Mouse (Mus musculus) forebrain, embryonic 13.5 days (tissue): ENCODE data around the gene Arvcf. TPM values are rescaled to one million over a fixed set of nuclear protein-coding genes. Genes with fewer than 3 reads are reported as not detected.

ENCODE experiments used
- ATAC-seq: fragments of 200-750 bp; cut with Nextera tagmentation; 2 replicates; pipeline ENCODE4 v1.8.0; 2017
- H3K27ac ChIP-seq: fragments of 300-500 bp; sonication (generic); 2 replicates; pipeline ENCODE4 v1.5.1; 2015; ENCODE audit warnings: inconsistent platforms, mild to moderate bottlenecking, moderate library complexity
- H3K27me3 ChIP-seq: fragments of 300-500 bp; sonication (generic); 2 replicates; pipeline ENCODE4 v1.6.1; 2015; ENCODE audit warnings: mild to moderate bottlenecking, inconsistent platforms
- H3K36me3 ChIP-seq: fragments of 300-500 bp; sonication (generic); 2 replicates; pipeline ENCODE4 v1.6.1; 2015; ENCODE audit warnings: mild to moderate bottlenecking, inconsistent platforms; ENCODE audit not compliant: poor library complexity, severe bottlenecking
- H3K4me1 ChIP-seq: fragments of 300-500 bp; sonication (generic); 2 replicates; pipeline ENCODE4 v1.6.1; 2015; ENCODE audit warnings: inconsistent platforms
- H3K4me2 ChIP-seq: fragments of 300-500 bp; sonication (generic); 2 replicates; pipeline ENCODE4 v1.6.1; 2015; ENCODE audit warnings: inconsistent platforms, mild to moderate bottlenecking, moderate library complexity
- H3K4me3 ChIP-seq: fragments of 300-500 bp; sonication (generic); 2 replicates; pipeline ENCODE4 v1.5.1; 2015; ENCODE audit warnings: mild to moderate bottlenecking, inconsistent platforms
- H3K9ac ChIP-seq: fragments of 300-500 bp; sonication (generic); 2 replicates; pipeline ENCODE4 v1.6.1; 2015; ENCODE audit warnings: mild to moderate bottlenecking, inconsistent platforms
- H3K9me3 ChIP-seq: fragments of 300-500 bp; sonication (generic); replicated peaks from 2 replicates; pipeline ENCODE4 v1.6.1; 2016; ENCODE audit warnings: inconsistent platforms
- WGBS: fragments of 180-500 bp; shearing (Covaris S2); methylation state at CpG from one replicate; pipeline ENCODE4 v1.1.7; 2015; 5-methylcytosine and 5-hydroxymethylcytosine counted together
- polyA plus RNA-seq: library from polyadenylated mRNA; unstranded; fragments of >200 nt; fragmentation: Nextera tagmentation; extraction: Ambion mirVana; gene quantifications from 2 replicates; pipeline ENCODE4 v1.2.1, GENCODE M21; 2015

Gene Arvcf
- polyA plus RNA-seq, 1 experiment from 2014 or later = 77.2 TPM

DNA sequence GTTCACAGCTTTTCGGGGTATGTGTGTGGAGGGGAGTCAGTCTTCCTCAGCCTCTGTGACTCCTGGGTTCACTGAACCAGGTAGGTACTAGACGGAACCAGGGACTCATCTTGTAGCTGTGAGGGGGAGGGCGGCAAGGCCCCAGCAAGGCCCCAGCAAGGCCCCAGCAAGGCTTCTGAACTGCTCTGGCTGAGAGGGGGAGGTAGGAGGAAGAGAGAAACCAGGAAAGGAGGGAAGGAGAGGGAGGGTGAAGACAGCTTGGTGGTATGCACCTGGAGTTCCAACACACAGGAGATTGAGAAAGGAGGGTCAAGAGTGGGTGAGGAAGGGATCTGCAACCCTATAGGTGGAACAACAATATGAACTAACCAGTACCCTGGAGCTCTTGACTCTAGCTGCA, 68.9 kb downstream of the Arvcf start:
- Histone ChIP-seq H3K36me3 (peaks cover 17% of the 10 kb centered on the region), H3K9ac (no peak overlapping the region), H3K4me2 (no peak overlapping the region), H3K9me3 (no peaks in the 10 kb centered on the region), H3K27me3 (no peaks in the 10 kb centered on the region), H3K4me3 (no peak overlapping the region), H3K4me1 (peaks cover 1% of the 10 kb centered on the region), H3K27ac (no peak overlapping the region)
- 87% methylated on average over 3 of the region's 3 CpGs for WGBS
- ATAC-seq = no peak

DNA sequence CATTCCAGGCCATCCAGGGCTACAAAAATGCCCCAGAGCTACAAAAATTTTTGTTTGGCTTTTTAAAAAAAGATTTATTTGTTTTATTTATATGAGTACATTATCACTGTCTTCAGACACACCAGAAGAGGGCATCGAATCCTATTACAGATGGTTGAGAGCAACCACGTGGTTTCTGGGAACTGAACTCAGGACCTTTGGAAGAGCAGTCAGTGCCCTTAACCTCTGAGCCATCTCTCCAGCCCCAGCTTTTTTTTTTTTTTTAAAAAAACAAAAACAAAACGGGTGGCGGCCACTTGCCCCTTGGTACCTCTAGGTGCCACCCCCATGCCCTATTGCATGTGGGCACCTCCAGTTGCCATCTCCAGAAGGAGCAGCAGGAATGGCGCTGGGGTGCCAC, 69.5 kb downstream of the Arvcf start:
- no peak overlapping the region for H3K27ac ChIP-seq
- H3K9me3 ChIP-seq = no peaks in the 10 kb centered on the region
- H3K36me3 ChIP-seq = peaks cover 15% of the 10 kb centered on the region
- WGBS = 92% methylated on average over 5 of the region's 5 CpGs
- H3K4me3 ChIP-seq = no peak overlapping the region
- H3K4me1 ChIP-seq = no peaks in the 10 kb centered on the region
- no peak for ATAC-seq
- no peaks in the 10 kb centered on the region for H3K27me3 ChIP-seq
- H3K9ac ChIP-seq = no peak overlapping the region
- no peak overlapping the region for H3K4me2 ChIP-seq

DNA sequence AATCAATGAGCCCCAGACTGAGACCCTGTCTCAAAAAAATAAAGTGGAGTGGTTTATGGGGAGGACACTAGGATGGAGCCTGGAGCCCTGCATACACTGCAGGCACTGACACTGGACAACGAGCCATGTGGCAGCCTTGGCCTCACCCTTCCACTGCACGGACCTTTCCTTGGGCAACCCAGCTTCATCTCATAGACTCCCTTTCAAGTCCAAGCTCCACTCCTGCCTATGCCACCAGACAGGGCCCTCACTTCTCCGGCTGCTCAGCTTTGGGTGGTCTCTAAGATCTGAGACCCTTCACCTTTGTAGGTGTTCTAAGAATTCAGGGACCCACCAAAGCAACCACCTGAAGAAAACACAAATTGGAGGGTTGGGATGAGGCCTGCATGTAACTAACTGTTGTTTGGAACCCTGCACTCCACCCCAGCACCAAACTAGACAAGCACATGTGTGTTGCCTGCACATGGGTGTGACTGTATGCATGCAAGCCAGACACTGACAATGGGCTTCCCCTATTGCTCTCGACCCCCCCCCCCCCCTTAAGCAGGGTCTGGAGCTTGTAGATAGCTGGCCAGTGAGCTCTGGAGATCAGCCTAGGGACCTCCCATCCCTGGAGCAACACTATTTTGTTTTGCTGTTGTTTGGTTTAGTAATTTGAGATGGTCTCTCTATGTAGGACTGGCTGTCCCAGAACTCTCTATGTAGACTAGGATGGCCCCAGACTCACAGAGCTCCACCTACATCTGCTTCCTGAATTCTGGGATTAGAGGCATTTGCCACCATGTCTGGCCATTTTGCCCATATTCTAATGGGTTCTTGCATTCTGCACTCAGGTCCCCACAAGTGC, 71.0 kb downstream of the Arvcf start:
- H3K4me3 ChIP-seq = no peak overlapping the region
- H3K36me3 ChIP-seq = peaks cover 21% of the 10 kb centered on the region
- no peaks in the 10 kb centered on the region for H3K9me3 ChIP-seq
- 0 out of 2 replicates have a peak, but pooled peaks cover 3% of the 10 kb centered on the region for H3K4me1 ChIP-seq
- no peak for ATAC-seq
- no peaks in the 10 kb centered on the region for H3K27me3 ChIP-seq
- H3K9ac ChIP-seq = no peak overlapping the region
- 92% methylated on average over 4 of the region's 4 CpGs for WGBS
- H3K4me2 ChIP-seq = no peak overlapping the region
- H3K27ac ChIP-seq = no peak overlapping the region

DNA sequence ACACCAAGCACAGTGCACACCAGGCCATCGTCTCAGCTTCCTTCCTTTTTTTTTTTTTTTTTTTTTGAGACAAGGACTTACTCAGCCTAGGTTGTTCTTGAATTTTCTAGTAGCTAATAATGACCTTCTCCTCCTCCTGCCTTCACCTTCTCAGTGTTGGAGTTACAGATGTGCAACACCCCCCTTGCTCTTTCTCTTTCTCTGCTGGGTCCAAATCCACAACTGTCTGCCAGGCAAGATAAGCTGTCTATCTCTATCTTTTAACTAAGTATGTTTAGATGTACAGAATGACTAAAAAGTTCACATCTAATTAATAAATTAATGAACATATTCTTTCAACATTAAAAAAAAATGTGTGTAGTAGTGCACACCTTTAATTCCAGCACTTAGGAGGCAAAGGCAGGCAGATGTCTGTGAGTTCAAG, 71.6 kb downstream of the Arvcf start:
- Histone ChIP-seq H3K4me3 (no peak overlapping the region), H3K4me2 (no peak overlapping the region), H3K9me3 (no peaks in the 10 kb centered on the region), H3K27me3 (no peaks in the 10 kb centered on the region), H3K4me1 (peaks cover 7% of the 10 kb centered on the region; the same call in 1 of the 2 replicates), H3K9ac (no peak overlapping the region), H3K27ac (no peak overlapping the region), H3K36me3 (peaks cover 20% of the 10 kb centered on the region)
- WGBS = 89% methylated on average over 1 of the region's 1 CpGs
- no peak for ATAC-seq

DNA sequence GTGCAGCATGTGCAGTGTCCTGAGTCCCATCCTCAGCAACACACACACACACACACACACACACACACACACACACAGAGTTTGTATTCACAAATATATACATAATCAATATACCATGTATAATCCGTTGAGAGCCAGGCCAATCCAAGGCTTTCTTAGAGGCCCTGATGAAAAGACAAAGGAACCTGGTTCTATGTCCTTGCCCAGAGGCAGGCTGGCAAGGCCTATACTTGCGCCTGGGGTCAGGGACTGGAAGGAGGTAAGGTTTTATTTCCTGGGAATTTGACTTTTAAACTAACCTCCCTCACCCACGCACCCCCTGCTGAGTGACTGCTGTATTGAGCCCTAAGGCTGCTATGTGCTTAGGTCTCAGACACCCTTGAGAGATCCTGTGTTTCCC, 72.6 kb downstream of the Arvcf start:
- no peak overlapping the region for H3K9ac ChIP-seq
- H3K4me1 ChIP-seq = peaks cover 13% of the 10 kb centered on the region
- ATAC-seq = no peak
- H3K36me3 ChIP-seq = peaks cover 18% of the 10 kb centered on the region
- no peak overlapping the region for H3K4me2 ChIP-seq
- no peak overlapping the region for H3K4me3 ChIP-seq
- H3K27me3 ChIP-seq = no peaks in the 10 kb centered on the region
- H3K27ac ChIP-seq = no peak overlapping the region
- no peaks in the 10 kb centered on the region for H3K9me3 ChIP-seq
- WGBS = 79% methylated on average over 3 of the region's 3 CpGs

DNA sequence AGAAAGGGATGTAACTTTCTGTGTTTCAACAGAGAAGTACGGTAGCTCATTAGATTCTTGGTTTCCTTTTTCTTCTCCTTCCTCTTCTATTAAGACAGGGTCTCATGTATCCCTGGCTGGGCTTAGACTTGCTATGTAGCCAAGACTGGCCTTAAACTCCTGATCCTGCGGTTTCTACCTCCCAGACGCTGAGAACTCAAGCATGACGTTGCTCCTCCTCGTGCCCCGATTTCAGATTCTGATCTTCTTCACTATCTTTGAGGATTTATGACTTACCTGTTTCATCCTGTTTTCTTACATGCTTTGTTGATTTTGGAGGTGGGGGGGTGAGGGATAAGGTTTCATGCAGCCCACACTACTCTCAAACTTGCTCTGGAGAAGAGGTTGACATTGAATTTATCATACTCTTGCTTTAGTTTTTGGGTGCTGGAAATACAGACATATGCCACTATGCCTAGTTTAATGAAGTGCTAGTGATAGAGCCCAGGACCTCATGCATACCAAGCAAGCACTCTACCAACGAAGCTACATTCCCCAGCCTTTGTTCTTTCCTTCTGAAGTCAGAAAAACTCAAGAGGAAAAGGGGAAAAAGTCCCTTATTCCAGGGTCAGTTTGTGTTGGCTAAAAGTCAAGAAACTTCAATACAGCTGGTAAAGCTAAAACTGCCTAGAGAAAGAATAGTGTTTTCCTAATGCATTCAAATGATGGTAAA, 75.4 kb downstream of the Arvcf start:
- H3K4me2 ChIP-seq = no peak overlapping the region
- peaks cover 25% of the 10 kb centered on the region for H3K4me1 ChIP-seq
- WGBS = 90% methylated on average over 7 of the region's 7 CpGs
- no peak for ATAC-seq
- H3K27me3 ChIP-seq = no peaks in the 10 kb centered on the region
- H3K4me3 ChIP-seq = no peak overlapping the region
- peaks cover 8% of the 10 kb centered on the region; the same call in 1 of the 2 replicates for H3K36me3 ChIP-seq
- no peaks in the 10 kb centered on the region for H3K9me3 ChIP-seq
- no peak overlapping the region for H3K9ac ChIP-seq
- H3K27ac ChIP-seq = no peak overlapping the region

DNA sequence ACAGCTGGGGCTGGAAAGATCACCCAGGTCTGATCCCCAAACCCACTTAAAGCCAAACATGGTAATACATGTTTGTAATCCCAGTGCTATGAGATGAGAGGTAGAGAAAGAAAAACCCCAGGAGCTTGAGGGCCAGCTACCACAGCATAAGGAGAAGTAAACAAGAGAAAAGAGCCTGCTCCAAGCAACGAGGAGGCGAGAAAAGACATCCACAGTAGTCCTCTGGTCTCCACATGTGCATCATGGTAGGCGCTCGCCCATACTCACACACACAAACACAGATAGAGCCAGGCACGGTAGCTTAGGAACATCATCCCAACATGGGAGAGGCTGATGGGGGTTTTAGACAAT, 75.9 kb downstream of the Arvcf start:
- peaks cover 25% of the 10 kb centered on the region for H3K4me1 ChIP-seq
- H3K9me3 ChIP-seq = no peaks in the 10 kb centered on the region
- 94% methylated on average over 5 of the region's 5 CpGs for WGBS
- no peak overlapping the region for H3K4me2 ChIP-seq
- no peak overlapping the region for H3K4me3 ChIP-seq
- H3K36me3 ChIP-seq = peaks cover 8% of the 10 kb centered on the region; the same call in 1 of the 2 replicates
- no peak overlapping the region for H3K9ac ChIP-seq
- ATAC-seq = no peak
- H3K27ac ChIP-seq = no peak overlapping the region
- H3K27me3 ChIP-seq = no peaks in the 10 kb centered on the region

DNA sequence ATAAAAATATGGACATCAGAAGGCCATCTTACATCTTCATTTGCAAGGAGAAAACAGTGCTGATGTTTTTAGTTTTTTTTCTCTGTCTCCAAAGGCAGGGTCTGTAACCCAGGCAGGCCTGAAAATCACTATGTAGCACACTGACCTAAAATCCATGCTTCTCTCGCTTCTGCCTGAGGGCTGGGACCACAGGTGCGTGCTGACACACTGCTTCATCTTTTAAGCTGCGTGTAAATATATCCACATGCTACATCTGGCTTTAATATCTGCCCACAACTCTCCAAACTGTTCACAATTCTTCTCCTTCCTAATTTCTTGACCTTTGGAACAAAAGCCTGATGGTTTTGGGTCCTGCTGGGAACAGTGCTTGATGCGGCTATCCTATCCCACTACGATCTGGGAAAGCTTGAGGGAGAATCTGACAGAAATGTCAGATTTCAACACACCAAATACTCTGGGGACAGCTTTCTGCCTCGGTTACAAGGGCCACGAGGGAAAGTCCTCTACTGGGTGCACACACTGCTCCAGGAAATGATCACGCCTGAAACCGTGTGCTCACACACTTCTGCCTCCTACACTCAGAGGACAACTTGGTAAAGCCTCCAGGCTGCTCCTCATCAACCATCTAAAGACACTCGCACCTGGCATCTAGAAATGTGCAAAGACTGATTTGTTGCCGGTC, 76.5 kb downstream of the Arvcf start:
- 92% methylated on average over 11 of the region's 11 CpGs for WGBS
- Histone ChIP-seq H3K9ac (0 out of 2 replicates have a peak overlapping the region, but pooled peaks have one; percentile 8), H3K4me1 (peaks cover 25% of the 10 kb centered on the region), H3K27ac (no peak overlapping the region), H3K36me3 (peaks cover 8% of the 10 kb centered on the region; the same call in 1 of the 2 replicates), H3K4me3 (no peak overlapping the region), H3K4me2 (peak overlapping the region; percentile 75), H3K27me3 (no peaks in the 10 kb centered on the region), H3K9me3 (no peaks in the 10 kb centered on the region)
- ATAC-seq = no peak

DNA sequence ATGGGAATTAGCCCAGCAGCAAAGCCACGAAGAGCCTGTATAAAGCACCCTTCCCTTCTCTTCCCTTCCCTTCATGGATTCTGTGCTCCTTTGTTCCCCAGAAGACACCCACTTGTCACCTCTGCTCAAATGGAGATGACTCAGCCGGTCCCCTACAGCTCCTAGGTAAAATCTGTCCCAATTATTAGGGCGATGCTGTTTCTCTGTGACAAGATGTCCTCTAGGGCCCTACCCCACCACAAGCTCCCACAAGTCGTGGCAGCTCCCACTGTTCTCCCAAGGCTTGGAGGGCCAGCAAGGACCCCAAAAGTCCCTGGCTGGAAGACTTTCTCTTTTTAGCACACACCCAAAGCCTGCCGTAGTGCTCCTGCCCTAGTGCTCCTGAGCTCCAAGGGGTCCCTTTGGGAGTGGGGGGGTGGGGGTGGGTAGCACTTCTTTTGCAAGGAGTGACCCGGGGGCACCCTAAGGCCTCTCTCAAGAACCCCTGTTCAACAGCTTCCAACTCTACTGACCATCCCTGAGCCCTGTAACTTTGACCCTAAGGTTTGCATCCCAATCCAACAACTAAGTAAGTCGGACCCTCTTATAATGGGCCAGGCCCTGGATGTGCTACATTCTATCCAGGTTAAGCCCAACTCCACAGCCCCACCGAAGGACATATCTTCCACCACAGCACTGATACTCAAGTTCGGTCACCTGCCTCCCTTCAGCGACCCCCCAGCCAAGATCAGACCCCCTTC, 77.7 kb downstream of the Arvcf start:
- Histone ChIP-seq H3K27me3 (no peaks in the 10 kb centered on the region), H3K36me3 (peaks cover 8% of the 10 kb centered on the region; the same call in 1 of the 2 replicates), H3K4me2 (peak overlapping the region; percentile 75), H3K4me3 (peak overlapping the region; percentile 88), H3K9me3 (no peaks in the 10 kb centered on the region), H3K27ac (no peak overlapping the region; the same call in 1 of the 2 replicates), H3K9ac (peak overlapping the region; percentile 93), H3K4me1 (peaks cover 25% of the 10 kb centered on the region)
- ATAC-seq = peak; percentile 51
- WGBS = 24% methylated on average over 10 of the region's 10 CpGs

DNA sequence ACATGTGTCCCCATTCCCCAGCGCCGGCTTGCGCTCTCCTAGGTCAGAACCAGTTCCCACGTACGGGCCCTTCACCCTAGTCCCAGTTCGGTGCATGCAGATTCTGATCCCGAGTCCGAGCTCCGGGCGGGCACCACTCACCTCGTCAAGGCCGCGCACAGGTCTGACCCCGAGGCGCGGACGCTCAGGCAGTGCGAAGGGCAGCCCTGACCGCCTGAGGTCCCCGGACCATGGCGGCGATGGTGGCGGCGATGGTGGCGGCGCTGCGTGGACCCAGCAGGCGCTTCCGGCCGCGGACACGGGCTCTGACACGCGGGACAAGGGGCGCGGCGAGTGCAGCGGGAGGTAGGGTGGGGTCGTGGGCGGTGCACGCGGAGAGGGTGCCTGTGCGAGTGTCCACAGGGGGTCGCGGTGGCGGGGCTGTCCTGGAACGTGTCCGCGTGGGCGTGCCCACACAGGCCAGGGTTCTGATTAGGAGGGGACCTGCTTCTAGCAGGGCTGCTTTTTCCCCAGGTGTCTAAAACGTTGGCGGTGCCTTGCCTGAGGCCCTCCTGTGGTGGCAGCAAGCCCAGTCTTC, 78.3 kb downstream of the Arvcf start, which contains the start of gene Txnrd2:
Gene Txnrd2, plus strand, starts transcription at position 170 of the 577 bp plus-strand sequence.
- H3K9ac ChIP-seq = peak within 1 kb of the TSS; percentile 93
- peak within 1 kb of the TSS; percentile 75 for H3K4me2 ChIP-seq
- WGBS = under 1% methylated on average over 51 of the region's 52 CpGs
- no peaks in the 10 kb centered on the region for H3K27me3 ChIP-seq
- ATAC-seq = peak; percentile 88
- no peaks in the 10 kb centered on the region for H3K9me3 ChIP-seq
- H3K36me3 ChIP-seq = peaks cover 8% of the 10 kb centered on the region; the same call in 1 of the 2 replicates
- H3K4me1 ChIP-seq = peaks cover 25% of the 10 kb centered on the region
- H3K27ac ChIP-seq = no peak within 1 kb of the TSS; the same call in 1 of the 2 replicates
- H3K4me3 ChIP-seq = peak within 1 kb of the TSS; percentile 88

DNA sequence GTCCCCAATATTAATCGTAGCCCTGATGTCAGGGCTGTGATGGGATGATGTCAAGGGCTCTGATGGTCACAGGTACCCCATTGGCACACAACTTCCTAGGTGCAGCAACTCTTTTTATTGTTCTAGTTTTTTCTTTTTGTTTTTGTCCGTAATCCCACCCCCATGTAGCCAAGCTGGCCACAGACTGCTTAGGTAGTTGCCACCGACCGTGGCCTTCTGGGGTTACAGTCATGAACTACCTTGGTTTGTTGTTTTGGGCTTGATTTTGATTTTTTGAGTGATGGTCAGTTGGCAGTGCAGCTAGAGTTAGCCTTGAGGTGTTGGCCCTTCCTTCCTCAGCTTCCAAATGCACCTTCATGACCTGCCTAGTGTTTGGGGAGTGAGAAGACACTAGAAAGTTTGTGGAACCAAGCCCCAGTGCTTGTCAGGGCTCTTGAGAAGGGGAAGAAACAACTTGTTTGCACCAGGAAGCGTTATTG, 78.9 kb downstream of the Arvcf start, which contains the start of gene Comt:
Gene Comt, minus strand, starts transcription at position 51 of the 479 bp plus-strand sequence.
- Histone ChIP-seq H3K9ac (peak within 1 kb of the TSS; percentile 93), H3K36me3 (peaks cover 8% of the 10 kb centered on the region; the same call in 1 of the 2 replicates), H3K9me3 (no peaks in the 10 kb centered on the region), H3K4me1 (peaks cover 25% of the 10 kb centered on the region), H3K4me2 (peak within 1 kb of the TSS; percentile 75), H3K27me3 (no peaks in the 10 kb centered on the region), H3K4me3 (peak within 1 kb of the TSS; percentile 88), H3K27ac (no peak within 1 kb of the TSS; the same call in 1 of the 2 replicates)
- no peak for ATAC-seq
- 60% methylated on average over 5 of the region's 5 CpGs for WGBS
